Mouse (Mus musculus) lung, embryonic 15.5 days (tissue): ENCODE results near the gene Nap1l1. TPM values are rescaled to one million over a fixed set of nuclear protein-coding genes. Genes with fewer than 3 reads are reported as not detected.

Source experiments
- ATAC-seq: fragments of 200-750 bp; cut with Nextera tagmentation; 2 replicates; pipeline ENCODE4 v1.8.0; 2017; ENCODE audit warnings: moderate number of reproducible peaks, borderline replicate concordance; ENCODE audit not compliant: low FRiP score, low TSS enrichment; ENCODE audit errors: extremely low read depth
- H3K27ac ChIP-seq: fragments of 300-500 bp; sonication (generic); 2 replicates; pipeline ENCODE4 v1.5.1; 2015; ENCODE audit warnings: moderate library complexity, mild to moderate bottlenecking, inconsistent platforms
- H3K27me3 ChIP-seq: fragments of 300-500 bp; sonication (generic); 2 replicates; pipeline ENCODE4 v1.6.1; 2015; ENCODE audit warnings: inconsistent platforms
- H3K36me3 ChIP-seq: fragments of 300-500 bp; sonication (generic); 2 replicates; pipeline ENCODE4 v1.6.1; 2015; ENCODE audit warnings: inconsistent platforms
- H3K4me1 ChIP-seq: fragments of 300-500 bp; sonication (generic); 2 replicates; pipeline ENCODE4 v1.6.1; 2015; ENCODE audit warnings: inconsistent platforms
- H3K4me2 ChIP-seq: fragments of 300-500 bp; sonication (generic); 2 replicates; pipeline ENCODE4 v1.6.1; 2015; ENCODE audit warnings: inconsistent platforms, mild to moderate bottlenecking, moderate library complexity
- H3K4me3 ChIP-seq: fragments of 300-500 bp; sonication (generic); 2 replicates; pipeline ENCODE4 v1.5.1; 2015; ENCODE audit warnings: mild to moderate bottlenecking, inconsistent platforms
- H3K9ac ChIP-seq: fragments of 300-500 bp; sonication (generic); 2 replicates; pipeline ENCODE4 v1.6.1; 2015; ENCODE audit warnings: inconsistent platforms
- H3K9me3 ChIP-seq: fragments of 300-500 bp; sonication (generic); 2 replicates; pipeline ENCODE4 v1.6.1; 2016; ENCODE audit warnings: inconsistent platforms
- WGBS: fragments of 180-500 bp; shearing (Covaris S2); methylation state at CpG from one replicate; pipeline ENCODE4 v1.1.7; 2015; 5-methylcytosine and 5-hydroxymethylcytosine counted together
- polyA plus RNA-seq: library from polyadenylated mRNA; unstranded; fragments of >200 nt; fragmentation: Nextera tagmentation; extraction: Ambion mirVana; gene quantifications from 2 replicates; pipeline ENCODE4 v1.2.1, GENCODE M21; 2015

The Nap1l1 gene
- polyA plus RNA-seq, 1 experiment from 2014 or later: 252 TPM

DNA sequence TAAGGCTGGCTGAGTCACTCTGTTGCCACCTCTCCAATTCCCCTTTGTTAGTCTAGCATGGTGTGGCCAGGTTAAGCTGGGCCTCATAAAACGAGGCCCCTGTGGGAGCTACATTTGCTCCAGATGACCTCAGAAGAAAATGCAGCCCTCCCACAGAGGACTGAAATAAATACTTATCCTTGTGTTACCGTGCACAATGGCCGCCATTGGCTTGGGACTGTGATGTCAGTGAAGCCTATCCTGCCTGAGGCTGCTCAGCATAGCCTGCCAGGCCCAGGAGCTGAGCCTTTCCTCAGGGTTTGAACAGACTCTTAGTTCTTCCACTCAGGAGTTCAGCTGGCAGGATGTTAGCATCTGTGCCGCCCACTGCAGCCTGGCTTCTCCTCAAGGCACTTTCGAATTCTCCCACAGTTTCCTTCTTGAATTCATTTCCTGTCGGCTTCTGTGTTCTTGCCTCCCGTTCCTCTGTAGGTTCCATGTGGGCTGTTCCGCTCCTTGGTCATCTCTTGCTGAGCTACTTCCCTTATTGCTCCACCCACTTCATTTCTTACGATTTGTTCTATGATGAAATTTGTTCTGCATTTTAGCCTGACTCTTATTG is 66.8 kb downstream of the Nap1l1 start:
- WGBS: 21% methylated on average over 9 of the region's 9 CpGs
- Histone ChIP-seq H3K36me3 (no peaks in the 10 kb centered on the region), H3K4me3 (no peak overlapping the region), H3K27ac (peak overlapping the region; percentile 85), H3K27me3 (no peaks in the 10 kb centered on the region), H3K4me2 (peak overlapping the region; percentile 34), H3K9me3 (no peaks in the 10 kb centered on the region), H3K4me1 (peaks cover 65% of the 10 kb centered on the region), H3K9ac (no peak overlapping the region)
- no peak; the same call in 1 of the 2 replicates for ATAC-seq

DNA sequence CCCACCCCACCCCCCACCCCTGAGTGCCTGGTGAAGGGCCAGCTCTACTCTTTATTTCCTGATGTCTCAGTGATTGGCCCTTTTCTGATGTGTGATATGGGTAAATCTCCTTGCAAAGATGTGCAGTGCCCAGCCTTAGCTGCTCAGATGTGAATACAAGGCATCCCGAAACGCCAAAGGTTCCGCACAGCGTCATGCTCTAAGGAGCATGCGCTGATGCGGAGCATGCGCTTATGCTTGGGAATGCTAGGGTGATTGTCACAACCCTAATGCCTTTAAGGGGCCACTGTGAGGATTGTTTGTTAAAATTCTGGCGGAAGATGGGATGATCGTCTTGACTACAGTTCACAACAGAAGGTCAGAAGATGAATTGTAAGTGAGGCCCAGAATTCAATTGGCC is 67.7 kb downstream of the Nap1l1 start:
- 84% methylated on average over 9 of the region's 9 CpGs for WGBS
- peak overlapping the region; percentile 85; the same call in 1 of the 2 replicates for H3K27ac ChIP-seq

DNA sequence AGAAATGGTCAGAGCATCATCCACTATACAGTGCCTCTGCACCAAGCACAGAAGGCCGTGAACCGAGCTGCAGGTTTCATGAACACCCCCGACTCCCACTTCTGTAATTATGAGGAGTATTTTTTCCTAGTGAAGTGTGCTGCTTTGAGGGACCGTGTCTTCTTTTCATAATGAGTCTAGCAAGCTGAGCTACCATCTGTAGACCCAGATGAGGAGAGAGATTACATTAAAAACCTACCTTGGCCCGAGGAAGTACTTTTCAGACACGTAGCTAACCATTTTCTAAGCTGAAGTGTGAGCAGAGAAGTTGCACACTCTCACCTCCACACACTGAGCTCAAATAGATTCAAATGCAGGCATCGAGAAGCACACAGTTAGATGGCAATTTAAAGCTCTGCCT is 70.1 kb downstream of the Nap1l1 start:
- ATAC-seq: no peak

More for the DNA sequence above, 67.7 kb downstream of the Nap1l1 start:
- ATAC-seq: no peak
- no peak overlapping the region for H3K4me2 ChIP-seq
- H3K4me1 ChIP-seq: peaks cover 59% of the 10 kb centered on the region
- H3K4me3 ChIP-seq: no peak overlapping the region
- H3K9ac ChIP-seq: no peak overlapping the region
- no peaks in the 10 kb centered on the region for H3K9me3 ChIP-seq
- no peaks in the 10 kb centered on the region for H3K36me3 ChIP-seq
- no peaks in the 10 kb centered on the region for H3K27me3 ChIP-seq

DNA sequence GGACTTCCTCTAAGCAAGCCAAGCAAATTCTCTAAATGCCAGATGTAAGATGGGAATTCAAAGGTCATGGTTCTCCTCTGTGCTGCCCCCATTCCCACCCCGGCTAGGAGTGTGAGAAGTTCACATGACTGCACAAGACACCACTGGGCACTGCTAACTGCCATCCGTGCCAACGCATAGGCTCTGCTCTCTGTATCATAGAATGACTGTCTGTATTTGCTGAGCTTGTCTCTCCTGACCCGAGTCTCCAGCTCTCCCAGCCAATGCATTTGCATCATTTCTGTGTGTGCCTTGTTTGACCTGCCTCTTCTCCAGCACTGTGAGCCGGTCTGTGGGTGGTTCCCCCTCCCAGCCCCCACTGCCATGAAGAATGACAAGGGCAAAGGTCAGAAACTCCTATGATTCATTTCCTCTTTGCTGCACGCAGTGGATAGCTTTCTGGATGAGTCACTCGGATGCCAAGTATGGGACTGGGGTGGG is 70.8 kb downstream of the Nap1l1 start:
- 15% methylated on average over 7 of the region's 7 CpGs for WGBS
- no peaks in the 10 kb centered on the region for H3K9me3 ChIP-seq
- no peak overlapping the region for H3K4me2 ChIP-seq
- peaks cover 38% of the 10 kb centered on the region for H3K4me1 ChIP-seq
- H3K27me3 ChIP-seq: no peaks in the 10 kb centered on the region
- H3K27ac ChIP-seq: no peak overlapping the region
- no peaks in the 10 kb centered on the region for H3K36me3 ChIP-seq
- peak; percentile 55 for ATAC-seq
- no peak overlapping the region for H3K4me3 ChIP-seq
- no peak overlapping the region for H3K9ac ChIP-seq

More for the DNA sequence above, 70.1 kb downstream of the Nap1l1 start:
- H3K4me2 ChIP-seq: no peak overlapping the region
- no peaks in the 10 kb centered on the region for H3K36me3 ChIP-seq
- H3K9ac ChIP-seq: no peak overlapping the region
- WGBS: 82% methylated on average over 7 of the region's 7 CpGs
- H3K4me3 ChIP-seq: no peak overlapping the region
- H3K9me3 ChIP-seq: no peaks in the 10 kb centered on the region
- 0 out of 2 replicates have a peak overlapping the region, but pooled peaks have one; percentile 35 for H3K27ac ChIP-seq
- H3K27me3 ChIP-seq: no peaks in the 10 kb centered on the region
- peaks cover 43% of the 10 kb centered on the region for H3K4me1 ChIP-seq

DNA sequence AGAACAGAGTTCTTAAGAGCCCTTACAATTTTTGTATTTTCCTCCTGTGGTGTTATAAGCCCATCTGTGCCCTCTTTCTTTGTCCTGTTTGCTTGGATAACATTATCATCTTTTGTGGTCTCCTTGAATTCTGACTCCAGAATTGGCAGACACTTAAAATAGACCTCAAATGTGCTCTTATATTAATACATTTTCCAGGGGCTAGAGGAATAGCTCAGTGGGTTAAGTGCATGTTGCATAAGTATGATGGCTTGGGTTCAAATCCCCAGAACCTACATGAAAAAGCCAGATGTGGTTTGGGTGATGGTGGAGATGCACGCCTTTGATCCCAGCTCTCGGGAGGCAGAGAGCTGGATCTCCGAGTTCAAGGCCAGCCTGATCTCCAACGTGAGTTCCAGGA is 71.3 kb downstream of the Nap1l1 start:
- Histone ChIP-seq H3K9me3 (no peaks in the 10 kb centered on the region), H3K27me3 (no peaks in the 10 kb centered on the region), H3K4me3 (no peak overlapping the region), H3K4me1 (peaks cover 33% of the 10 kb centered on the region), H3K27ac (no peak overlapping the region), H3K36me3 (no peaks in the 10 kb centered on the region), H3K4me2 (no peak overlapping the region), H3K9ac (no peak overlapping the region)
- WGBS: 62% methylated on average over 4 of the region's 4 CpGs
- no peak for ATAC-seq

DNA sequence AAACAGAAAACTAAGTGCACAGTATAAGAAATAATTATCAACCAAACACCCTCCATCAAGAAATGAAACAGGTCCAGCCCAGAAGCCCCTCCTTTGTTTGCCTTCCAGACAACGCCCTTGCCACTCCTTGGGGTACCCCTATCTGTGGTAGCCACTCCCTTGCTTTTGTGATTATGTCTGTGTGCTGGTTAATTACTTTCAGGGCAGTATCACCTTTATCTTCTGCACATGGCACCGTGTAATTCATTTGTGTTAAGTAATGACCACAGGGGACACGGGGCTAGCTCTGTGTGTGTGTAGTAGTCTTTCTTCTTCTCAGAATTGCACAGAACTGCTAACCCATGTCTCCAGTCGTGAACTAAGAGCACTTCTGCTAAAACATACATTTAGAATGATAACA is 72.6 kb downstream of the Nap1l1 start:
- Histone ChIP-seq H3K4me2 (no peak overlapping the region), H3K4me3 (no peak overlapping the region), H3K27me3 (no peaks in the 10 kb centered on the region), H3K36me3 (no peaks in the 10 kb centered on the region), H3K27ac (no peak overlapping the region), H3K4me1 (peaks cover 29% of the 10 kb centered on the region), H3K9me3 (no peaks in the 10 kb centered on the region), H3K9ac (no peak overlapping the region)
- 67% methylated on average over 4 of the region's 4 CpGs for WGBS
- ATAC-seq: no peak

Other genes starting within 250 kb of the Nap1l1 start
- gene Bbs10, start 174.5 kb upstream of the Nap1l1 start, polyA plus RNA-seq: 5.6 and 7.2 TPM in 2 replicates
- 113 and 116 TPM in 2 replicates for gene Phlda1, start 33.1 kb downstream of the Nap1l1 start, polyA plus RNA-seq